Mouse (Mus musculus) neural tube, embryonic 11.5 days (tissue): Measurements from ENCODE around the gene Snx30. TPM values are rescaled to one million over a fixed set of nuclear protein-coding genes. Genes with fewer than 3 reads are reported as not detected.

Experiments used
- ATAC-seq: fragments of 200-750 bp; cut with Nextera tagmentation; 2 replicates; pipeline ENCODE4 v1.8.0; 2017; ENCODE audit warnings: moderate number of reproducible peaks, mild to moderate bottlenecking, moderate TSS enrichment, moderate library complexity; ENCODE audit not compliant: insufficient read depth, low FRiP score, low TSS enrichment
- DNase-seq: peaks from one replicate; pipeline ENCODE4 v3.0.0-alpha.2; 2015; ENCODE audit warnings: low spot score
- H3K27ac ChIP-seq: fragments of 300-500 bp; sonication (generic); 2 replicates; pipeline ENCODE4 v1.5.1; 2014; ENCODE audit warnings: low read depth, mild to moderate bottlenecking, low read length
- H3K27me3 ChIP-seq: fragments of 300-500 bp; sonication (generic); 2 replicates; pipeline ENCODE4 v1.6.1; 2014; ENCODE audit warnings: mild to moderate bottlenecking, low read length, mixed read lengths; ENCODE audit not compliant: control insufficient read depth, insufficient read depth
- H3K36me3 ChIP-seq: fragments of 300-500 bp; sonication (generic); 2 replicates; pipeline ENCODE4 v1.6.1; 2014; ENCODE audit warnings: mild to moderate bottlenecking, low read length, moderate library complexity, mixed read lengths; ENCODE audit not compliant: control insufficient read depth, insufficient read depth
- H3K4me1 ChIP-seq: fragments of 300-500 bp; sonication (generic); 2 replicates; pipeline ENCODE4 v1.6.1; 2014; ENCODE audit warnings: low read length, mixed read lengths; ENCODE audit not compliant: control insufficient read depth, insufficient read depth
- H3K4me2 ChIP-seq: fragments of 300-500 bp; sonication (generic); 2 replicates; pipeline ENCODE4 v1.6.1; 2014; ENCODE audit warnings: low read depth, mild to moderate bottlenecking, moderate library complexity
- H3K4me3 ChIP-seq: fragments of 300-500 bp; sonication (generic); 2 replicates; pipeline ENCODE4 v1.5.1; 2014; ENCODE audit warnings: low read depth, low read length
- H3K9ac ChIP-seq: fragments of 300-500 bp; sonication (generic); 2 replicates; pipeline ENCODE4 v1.6.1; 2014; ENCODE audit warnings: mild to moderate bottlenecking, low read length
- H3K9me3 ChIP-seq: fragments of 300-500 bp; sonication (generic); 2 replicates; pipeline ENCODE4 v1.6.1; 2016; ENCODE audit warnings: low read length; ENCODE audit not compliant: control insufficient read depth
- WGBS: fragments of 180-500 bp; shearing (Covaris S2); extraction: QIAGEN DNeasy Blood & Tissue Kit; methylation state at CpG from one replicate; pipeline ENCODE4 v1.1.7; 2014; 5-methylcytosine and 5-hydroxymethylcytosine counted together
- polyA plus RNA-seq: library from polyadenylated mRNA; unstranded; fragments of >200 nt; fragmentation: Nextera tagmentation; extraction: Ambion mirVana; gene quantifications from 2 replicates; pipeline ENCODE4 v1.2.1, GENCODE M21; 2014

The Snx30 gene
- polyA plus RNA-seq, 1 experiment from 2014 or later = 10.6 TPM

GRCm38 (mm10) chr4:59802792-59803191, 2.8 kb upstream of the Snx30 start:
- Histone ChIP-seq H3K36me3 (no peaks in the 10 kb centered on the region), H3K4me3 (no peak overlapping the region), H3K9me3 (no peaks in the 10 kb centered on the region), H3K27me3 (no peaks in the 10 kb centered on the region), H3K9ac (no peak overlapping the region), H3K27ac (no peak overlapping the region), H3K4me1 (peaks cover 10% of the 10 kb centered on the region), H3K4me2 (no peak overlapping the region)
- 78% methylated on average over 4 of the region's 4 CpGs for WGBS
- DNase-seq (no peak), ATAC-seq (no peak)

DNA sequence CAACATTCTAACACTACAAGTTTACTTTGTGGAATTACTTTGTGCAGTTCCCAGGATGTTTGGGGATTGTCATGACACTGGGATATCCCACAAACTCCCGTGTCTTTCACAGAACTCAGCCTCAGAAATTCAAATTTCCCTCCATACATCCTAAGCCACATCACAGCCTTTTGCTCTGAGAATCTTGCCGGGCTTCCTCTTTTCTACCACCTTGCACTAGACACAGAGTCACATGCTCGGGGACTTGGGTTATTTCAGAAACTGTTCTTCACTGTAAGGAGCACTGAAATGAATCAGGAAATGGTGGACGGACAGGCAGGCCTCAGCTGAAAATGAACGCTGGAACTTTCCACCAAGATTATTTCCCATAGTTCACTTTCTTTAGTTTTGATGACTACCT, 2.3 kb upstream of the Snx30 start:
- no peak overlapping the region for H3K27ac ChIP-seq
- H3K9ac ChIP-seq = no peak overlapping the region
- H3K36me3 ChIP-seq = no peaks in the 10 kb centered on the region
- DNase-seq (no peak), ATAC-seq (no peak)
- peaks cover 10% of the 10 kb centered on the region for H3K4me1 ChIP-seq
- no peaks in the 10 kb centered on the region for H3K27me3 ChIP-seq
- no peak overlapping the region for H3K4me2 ChIP-seq
- H3K9me3 ChIP-seq = no peaks in the 10 kb centered on the region
- WGBS = 81% methylated on average over 5 of the region's 5 CpGs
- H3K4me3 ChIP-seq = no peak overlapping the region

DNA sequence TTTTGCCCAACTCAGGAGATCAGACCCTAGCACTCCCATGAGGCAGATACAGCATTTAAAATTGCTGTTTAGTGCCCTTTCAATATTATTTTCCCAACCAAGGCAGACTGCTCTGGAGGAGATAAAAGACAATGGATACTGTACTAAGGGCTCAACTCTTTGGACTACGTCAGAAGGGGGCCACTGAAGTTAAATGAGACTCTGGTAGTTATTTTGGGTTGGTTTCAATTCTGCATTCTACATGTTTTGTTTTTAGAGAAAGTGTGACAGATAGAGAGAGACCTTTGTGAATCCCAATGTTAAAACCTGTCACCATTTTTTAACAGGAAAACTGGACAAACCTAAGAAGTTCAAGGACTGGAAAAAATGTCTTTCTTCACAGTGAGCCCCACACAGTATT, 886 bp upstream of the Snx30 start:
- Histone ChIP-seq H3K27ac (no peak overlapping the region), H3K4me2 (peak overlapping the region; percentile 97), H3K4me1 (peaks cover 10% of the 10 kb centered on the region), H3K27me3 (no peaks in the 10 kb centered on the region), H3K4me3 (no peak overlapping the region; the same call in 1 of the 2 replicates), H3K9me3 (no peaks in the 10 kb centered on the region), H3K36me3 (no peaks in the 10 kb centered on the region), H3K9ac (peak overlapping the region; percentile 45)
- WGBS = 72% methylated on average over 1 of the region's 1 CpGs
- DNase-seq (no peak), ATAC-seq (no peak)

DNA sequence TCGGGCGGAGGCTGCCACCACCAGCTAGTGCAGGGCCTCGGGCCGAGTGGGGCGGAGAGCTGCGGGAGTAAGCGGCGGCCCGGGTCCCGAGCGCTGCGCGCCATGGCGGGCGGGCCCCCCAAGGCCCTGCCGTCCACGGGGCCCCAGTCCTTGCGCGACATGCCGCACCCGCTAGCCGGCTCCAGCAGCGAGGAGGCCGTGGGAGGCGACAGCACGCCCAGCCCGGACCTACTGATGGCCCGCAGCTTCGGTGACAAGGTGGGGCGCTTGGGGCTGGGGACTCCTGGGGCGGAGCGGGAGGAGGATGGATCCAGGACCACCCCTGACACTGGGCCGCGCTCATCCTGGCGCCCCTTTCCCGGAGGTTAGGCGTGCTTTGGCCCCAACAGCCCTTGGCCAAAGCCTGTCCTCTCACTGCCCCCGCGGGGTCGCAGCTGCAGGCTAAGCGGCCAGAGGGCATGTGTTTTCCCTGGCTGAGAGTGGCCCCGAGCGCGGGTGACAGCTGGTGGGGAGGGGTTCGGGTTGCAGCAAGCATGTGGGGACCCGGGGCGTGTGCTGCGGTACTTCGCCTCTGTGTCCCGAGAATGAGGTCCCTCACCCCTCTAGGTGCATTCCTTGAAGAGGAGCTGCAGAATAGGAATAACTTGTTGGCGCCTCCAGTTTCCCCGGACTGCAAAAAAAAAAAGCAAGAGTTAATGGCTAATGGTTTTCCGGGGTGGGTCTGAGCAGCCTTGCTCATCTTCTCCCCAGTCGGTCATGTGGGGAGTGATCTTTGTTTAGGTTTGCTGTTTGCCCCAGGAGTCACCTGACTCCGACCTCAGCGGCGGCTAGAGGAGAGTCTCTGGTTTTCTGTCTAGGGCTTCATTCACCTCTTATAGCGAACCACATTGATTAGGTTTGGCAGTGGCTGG, 583 bp downstream of the Snx30 start:
- no peaks in the 10 kb centered on the region for H3K9me3 ChIP-seq
- H3K27me3 ChIP-seq = no peaks in the 10 kb centered on the region
- H3K27ac ChIP-seq = peak overlapping the region; percentile 62
- H3K4me2 ChIP-seq = peak overlapping the region; percentile 97
- no peaks in the 10 kb centered on the region for H3K36me3 ChIP-seq
- under 1% methylated on average over 47 of the region's 58 CpGs for WGBS
- peaks cover 10% of the 10 kb centered on the region for H3K4me1 ChIP-seq
- peak overlapping the region; percentile 79 for H3K4me3 ChIP-seq
- ATAC-seq (peak; percentile 65), DNase-seq (peak; percentile 61)
- peak overlapping the region; percentile 61 for H3K9ac ChIP-seq

GRCm38 (mm10) chr4:59806879-59807195, 1.2 kb downstream of the Snx30 start:
- H3K36me3 ChIP-seq = no peaks in the 10 kb centered on the region
- H3K27ac ChIP-seq = peak overlapping the region; percentile 62; the same call in 1 of the 2 replicates
- peak overlapping the region; percentile 79 for H3K4me3 ChIP-seq
- peaks cover 10% of the 10 kb centered on the region for H3K4me1 ChIP-seq
- DNase-seq (peak; percentile 57), ATAC-seq (no peak)
- no peaks in the 10 kb centered on the region for H3K9me3 ChIP-seq
- H3K4me2 ChIP-seq = peak overlapping the region; percentile 97
- H3K9ac ChIP-seq = peak overlapping the region; percentile 61
- WGBS = 7% methylated on average over 9 of the region's 9 CpGs
- H3K27me3 ChIP-seq = no peaks in the 10 kb centered on the region

GRCm38 (mm10) chr4:59807521-59807920, 1.9 kb downstream of the Snx30 start:
- Histone ChIP-seq H3K27ac (no peak overlapping the region), H3K4me2 (peak overlapping the region; percentile 32; the same call in 1 of the 2 replicates), H3K4me3 (0 out of 2 replicates have a peak overlapping the region, but pooled peaks have one; percentile 79), H3K36me3 (no peaks in the 10 kb centered on the region), H3K4me1 (peaks cover 10% of the 10 kb centered on the region), H3K27me3 (no peaks in the 10 kb centered on the region), H3K9me3 (no peaks in the 10 kb centered on the region), H3K9ac (no peak overlapping the region)
- WGBS = 69% methylated on average over 2 of the region's 2 CpGs
- ATAC-seq (no peak), DNase-seq (no peak)

DNA sequence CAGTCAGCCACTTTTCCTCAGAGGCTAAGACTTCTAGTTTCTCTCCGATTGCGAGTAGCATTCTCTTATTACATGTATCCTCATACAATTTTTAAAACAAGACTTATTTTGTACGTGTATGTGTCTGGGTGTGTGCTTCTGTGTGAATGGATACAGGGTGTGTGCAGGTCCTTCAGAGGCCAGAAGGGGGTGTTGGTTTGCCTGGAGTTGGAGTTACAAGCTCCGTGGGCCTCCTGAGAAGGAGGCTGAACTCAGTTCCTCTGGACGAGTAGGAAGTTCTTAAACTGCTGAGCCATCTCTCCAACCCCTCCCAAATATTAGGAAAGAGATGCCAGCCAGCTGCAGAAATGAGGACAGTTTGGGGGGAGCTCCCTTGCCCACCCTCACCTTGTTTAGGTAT, 2.8 kb downstream of the Snx30 start:
- H3K4me1 ChIP-seq = peaks cover 10% of the 10 kb centered on the region
- no peak overlapping the region for H3K4me2 ChIP-seq
- H3K36me3 ChIP-seq = no peaks in the 10 kb centered on the region
- no peaks in the 10 kb centered on the region for H3K9me3 ChIP-seq
- H3K27me3 ChIP-seq = no peaks in the 10 kb centered on the region
- no peak overlapping the region for H3K9ac ChIP-seq
- DNase-seq (no peak), ATAC-seq (no peak)
- H3K4me3 ChIP-seq = no peak overlapping the region
- WGBS = 78% methylated on average over 5 of the region's 5 CpGs
- no peak overlapping the region for H3K27ac ChIP-seq

GRCm38 (mm10) chr4:59814094-59814493, 8.5 kb downstream of the Snx30 start:
- Histone ChIP-seq H3K27ac (no peak overlapping the region), H3K4me2 (no peak overlapping the region), H3K9ac (no peak overlapping the region), H3K4me3 (no peak overlapping the region), H3K27me3 (no peaks in the 10 kb centered on the region), H3K36me3 (no peaks in the 10 kb centered on the region), H3K9me3 (no peaks in the 10 kb centered on the region), H3K4me1 (peaks cover 6% of the 10 kb centered on the region; the same call in 1 of the 2 replicates)
- 88% methylated on average over 7 of the region's 7 CpGs for WGBS
- DNase-seq (no peak), ATAC-seq (no peak)
